Mouse (Mus musculus) liver, adult 2 months (tissue): Measurements from ENCODE around the gene Sp110.
"Not testable (repeated sequence)": the region's sequence is repeated elsewhere in the genome, so short reads cannot be mapped to it uniquely, and the experiment has no call there.

Experiments
- CTCF ChIP-seq: fragments of 200-500 bp; IDR thresholded peaks from 2 replicates; pipeline ENCODE4 v1.5.1; 2011; ENCODE audit warnings: low read depth, low read length, control low read depth
- POLR2A ChIP-seq: fragments of 200-500 bp; IDR thresholded peaks from 2 replicates; pipeline ENCODE4 v1.6.1; 2011; ENCODE audit warnings: low read length, control low read depth; ENCODE audit not compliant: insufficient read depth; ENCODE audit errors: extremely low read depth

- TF ChIP-seq POLR2A, CTCF: not testable (repeated sequence)
Observed at GRCm38 (mm10) chr1:85636936-85637335, 38.3 kb upstream of the Sp110 start.
